Mouse (Mus musculus): Measurements from ENCODE around the gene Hyal3. TPM values are rescaled to one million over a fixed set of nuclear protein-coding genes. Genes with fewer than 3 reads are reported as not detected.

Gene Hyal3
- total RNA-seq, 2 experiments from 2014 or later: 0.18 to 1.5 TPM

DNA sequence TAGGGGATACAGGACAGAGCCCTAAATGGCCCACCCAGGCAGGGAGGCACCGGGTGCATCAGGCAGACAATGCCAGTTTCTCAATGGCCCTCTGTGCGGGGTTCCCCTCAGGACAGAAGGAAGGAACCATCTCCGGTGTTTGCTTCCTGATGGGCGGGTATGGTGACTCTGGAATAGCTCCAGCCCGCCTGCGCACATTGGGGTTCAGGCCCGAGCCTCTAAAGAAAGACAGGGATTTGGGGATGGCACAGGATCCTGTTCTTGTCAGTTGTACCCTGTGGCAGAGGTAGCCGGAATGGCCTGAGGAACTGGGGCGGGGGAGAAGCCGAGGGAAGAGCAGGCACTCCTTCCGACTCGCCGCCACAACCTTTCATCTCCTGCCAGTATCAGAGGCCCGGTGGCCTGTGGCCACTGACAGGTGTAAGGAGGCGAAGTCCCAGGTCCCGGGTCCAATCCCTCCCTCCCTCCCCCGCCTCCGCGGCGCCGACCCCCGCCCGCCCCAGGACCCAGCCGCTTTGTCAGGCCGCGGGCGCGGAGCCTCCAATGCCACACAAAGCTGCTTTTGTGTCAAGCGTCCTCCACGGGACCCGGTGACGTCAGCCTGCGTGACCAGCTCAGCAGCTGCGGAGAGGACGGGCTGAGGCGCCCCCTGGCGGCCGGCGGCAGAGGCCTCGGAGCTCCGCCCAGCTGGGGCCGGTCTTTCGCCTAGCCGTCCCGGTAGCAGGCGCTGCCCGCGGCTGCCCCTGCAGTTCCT lies 31.8 kb downstream of the Hyal3 start:
- peak; percentile 94 for ATAC-seq (ENCODE audit: poor library complexity, severe bottlenecking)

DNA sequence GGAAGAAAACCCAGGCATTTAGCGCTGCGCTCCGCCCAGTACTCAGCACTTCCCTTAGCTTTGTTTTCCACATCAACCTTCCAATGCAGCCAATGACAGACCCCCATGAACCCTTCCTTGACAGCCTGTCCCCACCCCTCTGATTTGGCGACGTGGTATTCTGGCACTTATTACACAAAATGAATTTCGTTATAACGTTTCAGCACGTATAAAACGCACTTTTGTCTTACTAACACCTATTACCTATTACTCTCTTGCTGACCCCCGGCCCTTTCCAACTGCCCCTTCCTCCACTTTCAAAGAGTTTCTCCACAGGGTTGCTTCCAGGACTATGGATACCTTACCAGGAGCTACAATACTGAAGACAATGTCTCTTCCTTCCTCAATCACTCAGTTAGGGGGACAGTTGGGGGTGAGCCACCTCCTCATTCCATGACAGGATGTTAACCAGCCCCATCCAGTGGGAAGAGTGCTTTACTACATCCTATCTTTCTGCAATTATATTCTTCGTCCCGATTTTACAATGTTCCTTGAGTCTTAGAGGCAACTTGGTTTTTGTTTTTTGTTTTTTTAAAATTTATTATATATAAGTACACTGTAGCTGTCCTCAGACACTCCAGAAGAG lies 32.4 kb downstream of the Hyal3 start:
- ATAC-seq (ENCODE audit: poor library complexity, severe bottlenecking): no peak

- no peak for ATAC-seq (ENCODE audit: poor library complexity, severe bottlenecking)
Observed at GRCm38 (mm10) chr9:107615035-107615434, 34.4 kb downstream of the Hyal3 start.

- no peak for ATAC-seq (ENCODE audit: poor library complexity, severe bottlenecking)
Observed at GRCm38 (mm10) chr9:107617461-107617860, 36.8 kb downstream of the Hyal3 start.

DNA sequence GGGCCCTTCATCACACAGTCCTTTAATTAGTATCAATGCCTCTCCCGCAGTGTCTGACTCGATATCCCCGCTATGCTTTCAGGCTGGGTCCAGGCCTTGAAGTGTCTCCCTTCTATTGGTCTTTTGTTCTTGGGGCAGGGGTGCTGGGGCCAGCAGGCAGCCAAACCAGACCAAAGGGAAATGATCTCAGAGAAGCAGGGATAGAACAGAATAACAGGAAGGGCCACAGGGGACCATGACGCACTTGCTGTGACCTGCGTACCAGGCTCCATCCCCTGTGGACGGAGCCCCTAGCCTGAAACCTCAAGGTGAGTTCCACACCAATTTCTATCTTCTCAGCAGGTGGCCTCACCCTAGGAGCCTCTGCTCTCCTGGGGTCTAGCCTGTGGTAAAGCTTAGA lies 37.5 kb downstream of the Hyal3 start:
- no peak for ATAC-seq (ENCODE audit: poor library complexity, severe bottlenecking)

GRCm38 (mm10) chr9:107618778-107619545 lies 38.3 kb downstream of the Hyal3 start:
- ATAC-seq (ENCODE audit: poor library complexity, severe bottlenecking): no peak

DNA sequence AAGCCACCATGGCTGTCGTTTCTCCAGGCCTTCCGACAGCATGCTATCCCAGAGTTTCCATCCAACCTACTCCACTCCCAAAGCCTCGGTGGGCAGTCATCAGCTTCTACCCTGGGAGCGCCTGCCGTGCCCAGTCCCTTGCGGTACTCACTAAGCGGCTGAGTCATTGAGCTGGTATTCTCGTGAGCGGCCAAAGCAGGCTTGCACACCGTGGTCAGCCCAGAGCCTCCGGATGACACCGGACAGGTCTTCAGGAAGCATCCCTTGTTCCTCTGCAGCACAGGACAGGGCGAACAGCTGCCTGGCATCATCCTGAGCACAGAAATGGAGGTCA lies 38.9 kb downstream of the Hyal3 start:
- no peak for ATAC-seq (ENCODE audit: poor library complexity, severe bottlenecking)

- ATAC-seq (ENCODE audit: poor library complexity, severe bottlenecking): no peak
Observed at GRCm38 (mm10) chr9:107620954-107621353, 40.3 kb downstream of the Hyal3 start.

DNA sequence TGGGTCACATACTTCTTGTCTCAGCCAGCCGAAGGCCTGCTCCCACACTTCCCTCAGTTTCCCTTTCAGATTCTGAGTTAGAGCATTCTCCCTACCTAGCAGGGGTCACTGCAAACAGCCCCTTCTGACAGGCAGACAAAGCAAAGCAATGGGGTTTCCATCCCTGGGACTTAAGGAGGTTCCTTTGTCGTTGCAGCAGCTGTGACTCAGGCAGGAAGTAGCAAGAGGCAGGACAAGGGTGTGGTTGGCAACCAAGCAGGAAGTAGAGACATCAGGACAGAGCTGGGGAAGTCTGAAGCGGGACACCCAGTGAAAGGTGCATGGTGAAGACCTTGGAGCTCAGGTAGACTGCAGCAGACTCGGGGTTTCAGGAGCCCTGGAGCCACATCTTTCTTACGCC lies 43.9 kb downstream of the Hyal3 start:
- peak; percentile 66 for ATAC-seq (ENCODE audit: poor library complexity, severe bottlenecking)

DNA sequence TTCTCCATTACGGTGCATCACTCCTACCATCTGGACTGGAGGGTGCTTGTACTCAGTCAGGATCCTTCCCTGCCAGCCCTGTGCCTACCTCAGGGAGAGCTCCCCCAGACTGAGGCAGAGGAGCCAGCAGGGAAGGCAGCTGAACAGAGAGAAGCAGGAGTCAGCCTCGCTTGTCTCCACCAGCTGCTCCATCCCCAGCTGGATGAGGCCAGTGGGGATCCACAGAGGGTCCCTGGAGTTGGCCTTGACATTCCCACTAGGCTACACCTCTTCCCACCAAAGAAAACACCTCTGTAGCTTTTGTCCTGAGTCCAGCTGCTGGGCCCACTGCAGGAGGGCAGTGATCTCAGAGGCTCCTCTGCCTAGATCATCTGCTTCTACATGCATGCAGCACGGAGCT lies 44.3 kb downstream of the Hyal3 start:
- ATAC-seq (ENCODE audit: poor library complexity, severe bottlenecking): 0 out of 2 replicates have a peak, but pooled peaks have one; percentile 2

DNA sequence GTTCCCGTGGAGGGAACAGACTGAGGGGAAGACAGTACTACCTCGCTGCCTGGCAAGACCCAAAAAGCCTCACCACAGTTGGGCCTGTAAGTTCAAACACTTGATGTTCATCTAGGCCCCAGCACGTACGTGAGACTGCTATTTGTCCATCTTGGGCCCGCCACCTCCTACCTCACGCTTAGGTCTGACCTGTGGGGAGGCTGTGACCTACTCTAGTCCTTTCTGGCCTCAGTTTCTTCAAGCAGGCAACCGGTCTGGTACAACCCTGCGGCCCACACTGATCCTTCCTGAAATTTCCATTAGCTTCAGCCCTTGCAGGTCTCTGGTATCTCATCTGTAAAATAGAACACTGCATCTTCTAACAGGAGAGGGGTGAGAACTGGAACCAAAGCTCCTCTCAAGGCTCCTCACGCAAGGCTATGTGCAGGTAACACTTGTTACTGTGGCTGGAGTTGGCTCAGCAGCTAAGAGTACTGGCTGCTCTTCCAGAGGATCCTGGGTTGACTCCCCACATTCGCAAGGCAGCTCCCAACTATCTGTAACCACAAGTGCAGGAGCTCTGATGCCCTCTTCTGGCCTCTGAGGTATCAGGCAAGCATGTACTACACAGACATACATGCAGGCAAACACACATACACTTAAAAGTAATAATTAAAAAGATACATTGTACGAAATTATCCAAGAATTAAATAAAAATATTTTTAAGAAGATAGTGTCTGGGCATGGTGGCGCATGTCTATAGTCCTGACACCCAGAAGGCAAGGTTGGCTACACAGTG lies 44.9 kb downstream of the Hyal3 start:
- ATAC-seq (ENCODE audit: poor library complexity, severe bottlenecking): no peak

DNA sequence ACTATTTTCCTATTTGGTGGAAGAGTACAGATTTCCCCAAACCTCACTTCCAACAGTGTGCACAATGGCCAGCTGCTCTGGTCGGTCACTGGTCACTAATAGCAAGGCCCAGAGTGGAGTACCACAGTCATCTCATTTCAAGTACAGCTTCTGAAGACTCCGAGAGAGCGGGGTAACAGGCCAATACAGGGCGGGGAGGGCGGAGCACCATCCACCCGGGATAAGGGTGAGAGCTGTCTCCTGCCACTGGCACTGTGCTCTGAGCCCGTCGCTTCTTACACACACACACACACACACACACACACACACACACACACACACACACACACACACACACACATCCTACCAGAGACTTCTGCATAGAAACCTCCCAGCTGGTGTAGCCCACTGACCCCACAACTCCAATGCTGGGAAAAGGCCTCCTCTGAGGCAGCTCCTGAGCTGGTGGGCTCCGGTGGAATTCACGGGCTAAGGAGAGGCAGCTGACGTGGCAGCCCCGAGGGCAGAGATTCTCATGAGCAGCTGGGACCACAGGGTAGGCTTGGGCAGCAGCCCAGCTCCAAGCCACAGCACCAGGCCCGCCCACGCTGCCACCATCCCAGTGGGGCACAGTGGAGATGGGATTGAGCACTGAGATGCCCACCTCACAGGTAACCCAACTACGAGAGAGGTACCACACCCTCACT lies 45.7 kb downstream of the Hyal3 start:
- no peak for ATAC-seq (ENCODE audit: poor library complexity, severe bottlenecking)

- ATAC-seq (ENCODE audit: poor library complexity, severe bottlenecking): peak; percentile 28; the same call in 1 of the 2 replicates
Observed at GRCm38 (mm10) chr9:107626844-107627277, 46.2 kb downstream of the Hyal3 start.

DNA sequence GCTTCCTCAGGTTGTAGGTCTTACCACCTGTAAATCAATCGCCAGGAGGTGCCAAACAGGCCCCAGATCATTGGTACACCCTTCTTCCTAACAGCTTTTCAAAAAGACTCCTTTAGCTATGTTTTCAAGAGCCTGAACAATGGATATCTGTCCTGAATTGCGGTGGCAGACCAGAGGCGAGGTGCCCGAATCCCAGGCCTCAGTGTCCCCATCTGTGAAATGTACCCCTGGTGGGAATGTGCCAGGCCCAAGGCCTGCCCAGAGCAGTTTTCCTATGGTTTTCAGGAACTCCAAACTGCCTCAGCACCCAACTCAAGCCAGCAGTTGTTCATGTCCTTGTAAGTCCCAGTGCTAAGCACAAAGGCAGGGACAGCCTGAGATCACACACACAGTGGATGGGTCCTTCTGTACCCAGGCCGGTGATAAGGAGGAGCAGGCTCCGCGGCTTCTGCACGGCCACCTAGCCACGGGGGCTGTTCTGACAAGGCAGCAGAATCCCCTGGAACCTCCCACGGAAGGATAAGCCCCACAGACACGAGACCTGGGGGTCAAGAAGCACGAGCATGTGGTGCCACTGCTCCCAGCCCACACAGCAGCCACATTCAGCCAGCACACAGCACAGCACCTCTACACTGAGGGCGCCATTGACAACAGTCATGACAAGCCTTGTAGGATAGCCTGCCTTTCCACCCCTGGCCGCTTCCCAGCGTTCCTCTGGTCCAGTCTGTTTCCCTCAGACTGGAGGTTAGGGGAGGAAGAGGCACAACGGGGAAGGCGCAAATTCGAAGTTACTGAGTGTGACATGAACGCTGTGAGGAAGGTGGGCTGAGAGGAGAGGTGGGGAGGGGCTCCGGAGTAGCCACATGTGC lies 47.0 kb downstream of the Hyal3 start:
- no peak for ATAC-seq (ENCODE audit: poor library complexity, severe bottlenecking)

GRCm38 (mm10) chr9:107628721-107629410 lies 48.2 kb downstream of the Hyal3 start:
- ATAC-seq (ENCODE audit: poor library complexity, severe bottlenecking): peak; percentile 73

GRCm38 (mm10) chr9:107629411-107629730 lies 48.8 kb downstream of the Hyal3 start:
- peak; percentile 13 for ATAC-seq (ENCODE audit: poor library complexity, severe bottlenecking)

DNA sequence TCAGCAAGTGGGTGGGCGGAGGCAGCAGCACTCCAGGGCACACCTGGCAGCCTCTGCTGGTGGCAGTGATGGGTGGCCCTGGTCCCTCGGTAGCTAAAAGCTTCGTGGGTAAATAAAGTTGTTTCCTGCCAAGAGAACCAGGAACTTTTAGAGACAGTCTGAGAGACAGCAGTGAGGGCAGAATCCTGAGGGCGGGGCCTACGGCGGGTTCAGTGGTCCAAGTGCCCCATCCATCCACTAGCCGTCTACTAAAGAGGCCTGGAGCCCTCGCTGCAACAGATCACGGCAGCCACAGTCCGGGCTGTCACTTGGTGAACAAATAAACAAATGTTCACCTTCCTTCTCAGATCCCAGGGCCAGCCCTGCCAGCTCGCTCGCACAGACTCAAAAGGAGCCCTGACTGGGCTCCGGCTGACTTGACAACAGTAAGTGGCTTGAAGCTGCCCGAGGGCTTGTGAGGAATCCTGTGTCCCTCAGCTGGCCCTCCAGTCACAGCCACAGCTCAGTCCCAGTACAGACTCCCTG lies 49.3 kb downstream of the Hyal3 start:
- ATAC-seq (ENCODE audit: poor library complexity, severe bottlenecking): no peak

DNA sequence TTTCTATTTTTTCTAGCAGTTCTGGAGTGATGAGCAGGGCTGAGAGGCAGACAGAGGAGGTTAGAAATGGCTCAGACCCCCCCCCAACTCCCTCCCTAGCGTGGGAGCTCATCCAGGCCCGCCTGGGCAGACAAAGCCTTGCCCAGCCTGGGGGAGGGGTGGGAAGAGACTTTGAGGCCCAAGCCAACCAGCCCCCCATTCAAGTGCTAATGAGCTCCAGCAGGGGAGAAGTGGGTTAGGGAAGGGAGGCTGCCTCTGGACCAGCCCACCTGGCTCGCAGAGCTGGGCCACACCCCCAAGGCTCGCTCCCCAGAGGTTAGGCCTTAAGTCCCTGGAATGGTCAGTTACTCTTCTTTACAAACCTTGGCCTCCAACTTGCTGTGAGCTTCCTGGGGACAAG lies 50.0 kb downstream of the Hyal3 start:
- ATAC-seq (ENCODE audit: poor library complexity, severe bottlenecking): no peak

GRCm38 (mm10) chr9:107631311-107631826 lies 50.8 kb downstream of the Hyal3 start:
- no peak for ATAC-seq (ENCODE audit: poor library complexity, severe bottlenecking)
